8 mouse cellular contexts compared by ENCODE assay signal in genomic region chr10:119239969-119240721, GRCm38 (mm10). TPM values are rescaled to one million over a fixed set of nuclear protein-coding genes. Genes with fewer than 3 reads are reported as not detected.
DNase-seq lines count a peak whose midpoint lies in the region; ATAC-seq and TF ChIP-seq lines count a peak whose summit lies in the region.

Gene Cand1 (minus strand): TSS chr10:119240055.

- H3K27me3 ChIP-seq in embryonic facial prominence, embryonic 14.5 days (replicated peaks; ENCODE audit: control insufficient read depth, insufficient read depth, low read length), result no peaks in the 10 kb centered on the region
- no peaks in the 10 kb centered on the region for H3K27me3 ChIP-seq in heart, adult 2 months (ENCODE audit: control insufficient read depth, insufficient read depth, low read length)
- no peaks in the 10 kb centered on the region for H3K27me3 ChIP-seq in limb, embryonic 13.5 days
- H3K27me3 ChIP-seq in midbrain, embryonic 16.5 days (ENCODE audit: control insufficient read depth, insufficient read depth, low read depth, low read length), result no peaks in the 10 kb centered on the region

- intact Hi-C loops in heart, adult 2 months (cut with DNase I), result loop anchor here (5.0 kb wide), 2 partner anchors 48 to 373 kb away; no protein-coding TSS in a partner anchor

- peak; percentile 97 for DNase-seq in 3T3-L1 (ENCODE audit: low read depth, low spot score)
- peak; percentile 99 to 100 for DNase-seq in adrenal gland, postnatal 4 days (ENCODE audit: low spot score in 2 of 2)
- peak; percentile 99 for DNase-seq in embryonic facial prominence, embryonic 14.5 days (ENCODE audit: low spot score)
- DNase-seq in heart, adult 2 months, result peak; percentile 100
- peak; percentile 98 to 99 for DNase-seq in kidney, adult 8-10 months
- DNase-seq in spleen, postnatal 10 days (ENCODE audit: low spot score in 2 of 2), result peak; percentile 99

- peaks cover under 1% of the 10 kb centered on the region; the same call in 1 of the 2 replicates for H3K79me2 ChIP-seq in heart, adult 2 months (replicated peaks; ENCODE audit: control insufficient read depth, insufficient read depth, low read length)

- TF ChIP-seq EP300 in heart, adult 2 months (IDR thresholded peaks at IDR 0.05; ENCODE audit: insufficient read depth, low read depth, low read length), result peak; percentile 69; the same call in 1 of the 2 replicates

- H3K4me3 ChIP-seq in embryonic facial prominence, embryonic 14.5 days (ENCODE audit: low read depth, low read length), result peak within 1 kb of the TSS; percentile 95
- H3K4me3 ChIP-seq in heart, adult 2 months, result peak within 1 kb of the TSS; percentile 89
- H3K4me3 ChIP-seq in limb, embryonic 13.5 days, result peak within 1 kb of the TSS; percentile 100
- H3K4me3 ChIP-seq in midbrain, embryonic 16.5 days (ENCODE audit: low read depth, low read length), result peak within 1 kb of the TSS; percentile 57

- peaks cover 12% of the 10 kb centered on the region for H3K36me3 ChIP-seq in embryonic facial prominence, embryonic 14.5 days (ENCODE audit: control insufficient read depth, insufficient read depth, low read length)
- H3K36me3 ChIP-seq in heart, adult 2 months (ENCODE audit: control insufficient read depth, insufficient read depth, low read length), result peaks cover 3% of the 10 kb centered on the region
- H3K36me3 ChIP-seq in limb, embryonic 13.5 days, result peaks cover 13% of the 10 kb centered on the region
- peaks cover 4% of the 10 kb centered on the region; the same call in 1 of the 2 replicates for H3K36me3 ChIP-seq in midbrain, embryonic 16.5 days (ENCODE audit: control insufficient read depth, insufficient read depth, low read length)

- H3K27ac ChIP-seq in embryonic facial prominence, embryonic 14.5 days (replicated peaks; ENCODE audit: low read depth, low read length), result peak within 1 kb of the TSS; percentile 99
- H3K27ac ChIP-seq in heart, adult 2 months, result peak within 1 kb of the TSS; percentile 99
- H3K27ac ChIP-seq in limb, embryonic 13.5 days, result peak within 1 kb of the TSS; percentile 99
- H3K27ac ChIP-seq in midbrain, embryonic 16.5 days (ENCODE audit: low read length), result peak within 1 kb of the TSS; percentile 96

- no peaks in the 10 kb centered on the region for H3K9me3 ChIP-seq in embryonic facial prominence, embryonic 14.5 days (ENCODE audit: control insufficient read depth, low read length)
- H3K9me3 ChIP-seq in limb, embryonic 13.5 days, result no peaks in the 10 kb centered on the region
- H3K9me3 ChIP-seq in midbrain, embryonic 16.5 days (replicated peaks; ENCODE audit: control insufficient read depth, low read length, poor library complexity, severe bottlenecking), result no peaks in the 10 kb centered on the region

- WGBS in embryonic facial prominence, embryonic 14.5 days, result under 1% methylated on average over 43 of the region's 67 CpGs
- under 1% methylated on average over 63 of the region's 67 CpGs for WGBS in heart, adult 2 months
- WGBS in limb, embryonic 13.5 days, result under 1% methylated on average over 65 of the region's 67 CpGs
- under 1% methylated on average over 64 of the region's 67 CpGs for WGBS in midbrain, embryonic 16.5 days

- H3K9ac ChIP-seq in embryonic facial prominence, embryonic 14.5 days (ENCODE audit: low read depth, low read length), result peak within 1 kb of the TSS; percentile 99
- H3K9ac ChIP-seq in heart, adult 2 months (ENCODE audit: low read depth, low read length), result peak within 1 kb of the TSS; percentile 95
- H3K9ac ChIP-seq in limb, embryonic 13.5 days, result peak within 1 kb of the TSS; percentile 99
- peak within 1 kb of the TSS; percentile 97 for H3K9ac ChIP-seq in midbrain, embryonic 16.5 days (ENCODE audit: low read depth, low read length)

- TF ChIP-seq POLR2A in heart, adult 2 months (IDR thresholded peaks at IDR 0.05; ENCODE audit: insufficient read depth, low read depth, low read length), result peak; percentile 95

- H3K4me2 ChIP-seq in embryonic facial prominence, embryonic 14.5 days (ENCODE audit: low read depth, low read length), result peak within 1 kb of the TSS; percentile 75
- H3K4me2 ChIP-seq in limb, embryonic 13.5 days (replicated peaks), result peak within 1 kb of the TSS; percentile 72
- peak within 1 kb of the TSS; percentile 76 for H3K4me2 ChIP-seq in midbrain, embryonic 16.5 days (ENCODE audit: low read length)

- peak; percentile 98 for ATAC-seq in embryonic facial prominence, embryonic 14.5 days (ENCODE audit: low read depth)
- ATAC-seq in limb, embryonic 13.5 days (ENCODE audit: low FRiP score, low read depth), result peak; percentile 98
- peak; percentile 99 for ATAC-seq in midbrain, embryonic 16.5 days

- no peak for TF ChIP-seq CTCF in heart, adult 2 months (IDR thresholded peaks at IDR 0.05)

- H3K4me1 ChIP-seq in embryonic facial prominence, embryonic 14.5 days (ENCODE audit: control insufficient read depth, insufficient read depth, low read length), result peaks cover 11% of the 10 kb centered on the region
- H3K4me1 ChIP-seq in heart, adult 2 months (ENCODE audit: control insufficient read depth, insufficient read depth, low read length), result peaks cover 4% of the 10 kb centered on the region; the same call in 1 of the 2 replicates
- H3K4me1 ChIP-seq in limb, embryonic 13.5 days, result peaks cover 15% of the 10 kb centered on the region
- H3K4me1 ChIP-seq in midbrain, embryonic 16.5 days (ENCODE audit: control insufficient read depth, insufficient read depth, low read length), result peaks cover 21% of the 10 kb centered on the region

RNA-seq across cellular contexts. Expression of gene Cand1, which starts in this region (rescaled TPM):
- total RNA-seq in adrenal gland, postnatal 4 days (2021), result 100 to 1,000 TPM; 115 TPM
- 81.2 and 86.8 TPM in 2 replicates for polyA plus RNA-seq in embryonic facial prominence, embryonic 14.5 days (2014; fragmentation: Nextera tagmentation; extraction: Ambion mirVana)
- 10 to 100 TPM; 40.7 to 42.7 TPM for total RNA-seq in heart, adult 2 months (2021)
- polyA plus RNA-seq in heart, adult 2 months (2012; rRNA removed), result 13.7 and 25.3 TPM in 2 replicates
- 60.2 and 72.5 TPM in 2 replicates for polyA plus RNA-seq in limb, embryonic 13.5 days (2015; fragmentation: Nextera tagmentation; extraction: Ambion mirVana)
- 42.6 and 47.4 TPM in 2 replicates for polyA plus RNA-seq in midbrain, embryonic 16.5 days (2015; fragmentation: Nextera tagmentation; extraction: Ambion mirVana)

Comparison
In these comparisons a context has a peak if more than half of its experiments do, and no peak if none do; other contexts are left out.
1. Peak in every context shown above with its lines: DNase-seq, ATAC-seq, H3K4me3 ChIP-seq and H3K27ac ChIP-seq.